Mouse (Mus musculus) kidney, postnatal 0 days (tissue): ENCODE measurements around the gene Cyp2d22. TPM values are rescaled to one million over a fixed set of nuclear protein-coding genes. Genes with fewer than 3 reads are reported as not detected.

Source experiments
- ATAC-seq: fragments of 200-750 bp; cut with Nextera tagmentation; replicated peaks from 2 replicates; pipeline ENCODE4 v1.8.0; 2017; ENCODE audit warnings: low read depth, moderate number of reproducible peaks, moderate TSS enrichment, moderate library complexity; ENCODE audit not compliant: low FRiP score
- DNase-seq: peaks from one replicate; pipeline ENCODE4 v3.0.0-alpha.2; 2016; ENCODE audit warnings: low spot score
- H3K27ac ChIP-seq: fragments of 300-500 bp; sonication (generic); 2 replicates; pipeline ENCODE4 v1.5.1; 2014; ENCODE audit warnings: mild to moderate bottlenecking
- H3K27me3 ChIP-seq: fragments of 300-500 bp; sonication (generic); 2 replicates; pipeline ENCODE4 v1.6.1; 2014; ENCODE audit warnings: low read length, mixed read lengths; ENCODE audit not compliant: insufficient read depth
- H3K36me3 ChIP-seq: fragments of 300-500 bp; sonication (generic); 2 replicates; pipeline ENCODE4 v1.6.1; 2014; ENCODE audit warnings: low read length, mixed read lengths; ENCODE audit not compliant: insufficient read depth
- H3K4me1 ChIP-seq: fragments of 300-500 bp; sonication (generic); replicated peaks from 2 replicates; pipeline ENCODE4 v1.6.1; 2014; ENCODE audit warnings: antibody characterized with exemption, low read length, mixed read lengths; ENCODE audit not compliant: insufficient read depth
- H3K4me2 ChIP-seq: fragments of 300-500 bp; sonication (generic); 2 replicates; pipeline ENCODE4 v1.6.1; 2014; ENCODE audit warnings: mild to moderate bottlenecking, low read length, moderate library complexity, mixed read lengths
- H3K4me3 ChIP-seq: fragments of 300-500 bp; sonication (generic); replicated peaks from 2 replicates; pipeline ENCODE4 v1.5.1; 2014; ENCODE audit warnings: low read depth, low read length
- H3K9ac ChIP-seq: fragments of 300-500 bp; sonication (generic); 2 replicates; pipeline ENCODE4 v1.6.1; 2014; ENCODE audit warnings: low read depth, low read length
- H3K9me3 ChIP-seq: fragments of 300-500 bp; sonication (generic); replicated peaks from 2 replicates; pipeline ENCODE4 v1.6.1; 2016; ENCODE audit warnings: low read length, inconsistent platforms, mixed read lengths
- CTCF ChIP-seq: IDR thresholded peaks from 2 replicates; pipeline ENCODE4 v1.5.1; 2016; ENCODE audit warnings: antibody characterized with exemption, low read depth, mild to moderate bottlenecking, moderate library complexity
- WGBS: fragments of 180-500 bp; shearing (Covaris S2); extraction: QIAGEN DNeasy Blood & Tissue Kit; methylation state at CpG from one replicate; pipeline ENCODE4 v1.1.7; 2014; 5-methylcytosine and 5-hydroxymethylcytosine counted together
- polyA plus RNA-seq: library from polyadenylated mRNA; unstranded; fragments of >200 nt; fragmentation: Nextera tagmentation; extraction: Ambion mirVana; gene quantifications from 2 replicates; pipeline ENCODE4 v1.2.1, GENCODE M21; 2015

Gene Cyp2d22
- polyA plus RNA-seq, 1 experiment from 2014 or later, result 16.7 TPM

GRCm38 (mm10) chr15:82343368-82344287 is 36.4 kb downstream of the Cyp2d22 start:
- DNase-seq, result no peak
- no peak overlapping the region for H3K9ac ChIP-seq
- H3K36me3 ChIP-seq, result peaks cover 10% of the 10 kb centered on the region
- H3K4me2 ChIP-seq, result no peak overlapping the region
- WGBS, result 80% methylated on average over 27 of the region's 27 CpGs
- H3K27ac ChIP-seq, result peak overlapping the region; percentile 54; the same call in 1 of the 2 replicates
- TF ChIP-seq CTCF, result no peak
- H3K27me3 ChIP-seq, result no peaks in the 10 kb centered on the region
- H3K4me3 ChIP-seq, result no peak overlapping the region
- no peaks in the 10 kb centered on the region for H3K9me3 ChIP-seq
- H3K4me1 ChIP-seq, result peaks cover 37% of the 10 kb centered on the region
- no peak for ATAC-seq

- H3K9ac ChIP-seq, result no peak overlapping the region
- no peaks in the 10 kb centered on the region for H3K27me3 ChIP-seq
- H3K4me2 ChIP-seq, result no peak overlapping the region
- 77% methylated on average over 5 of the region's 5 CpGs for WGBS
- no peak for ATAC-seq
- peaks cover 34% of the 10 kb centered on the region for H3K4me1 ChIP-seq
- no peak overlapping the region for H3K27ac ChIP-seq
- DNase-seq, result no peak
- no peaks in the 10 kb centered on the region for H3K36me3 ChIP-seq
- no peaks in the 10 kb centered on the region for H3K9me3 ChIP-seq
- H3K4me3 ChIP-seq, result no peak overlapping the region
- TF ChIP-seq CTCF, result no peak
Observed at GRCm38 (mm10) chr15:82342543-82342935, 37.5 kb downstream of the Cyp2d22 start.

GRCm38 (mm10) chr15:82341675-82342542 is 38.2 kb downstream of the Cyp2d22 start:
- no peaks in the 10 kb centered on the region for H3K9me3 ChIP-seq
- peak overlapping the region; percentile 44 for H3K4me3 ChIP-seq
- ATAC-seq (no peak), DNase-seq (no peak)
- H3K27me3 ChIP-seq, result no peaks in the 10 kb centered on the region
- H3K36me3 ChIP-seq, result no peaks in the 10 kb centered on the region
- H3K4me1 ChIP-seq, result peaks cover 31% of the 10 kb centered on the region
- peak overlapping the region; percentile 75 for H3K9ac ChIP-seq
- peak overlapping the region; percentile 74 for H3K4me2 ChIP-seq
- peak overlapping the region; percentile 80 for H3K27ac ChIP-seq
- TF ChIP-seq CTCF, result no peak
- WGBS, result 51% methylated on average over 15 of the region's 15 CpGs

- DNase-seq (peak; percentile 74), ATAC-seq (no peak)
- no peaks in the 10 kb centered on the region for H3K9me3 ChIP-seq
- H3K4me2 ChIP-seq, result peak overlapping the region; percentile 74
- H3K36me3 ChIP-seq, result peaks cover 2% of the 10 kb centered on the region; the same call in 1 of the 2 replicates
- H3K9ac ChIP-seq, result peak overlapping the region; percentile 75
- H3K4me1 ChIP-seq, result peaks cover 30% of the 10 kb centered on the region
- no peak for TF ChIP-seq CTCF
- peak overlapping the region; percentile 44 for H3K4me3 ChIP-seq
- WGBS, result 1% methylated on average over 40 of the region's 40 CpGs
- H3K27me3 ChIP-seq, result no peaks in the 10 kb centered on the region
- peak overlapping the region; percentile 80 for H3K27ac ChIP-seq
Observed at GRCm38 (mm10) chr15:82341036-82341501, 39.0 kb downstream of the Cyp2d22 start.

- 33% methylated on average over 21 of the region's 21 CpGs for WGBS
- peak overlapping the region; percentile 44 for H3K4me3 ChIP-seq
- peak overlapping the region; percentile 75 for H3K9ac ChIP-seq
- ATAC-seq (no peak), DNase-seq (peak; percentile 40)
- H3K27ac ChIP-seq, result peak overlapping the region; percentile 80
- peak overlapping the region; percentile 74 for H3K4me2 ChIP-seq
- H3K36me3 ChIP-seq, result peaks cover 7% of the 10 kb centered on the region
- no peaks in the 10 kb centered on the region for H3K27me3 ChIP-seq
- H3K9me3 ChIP-seq, result no peaks in the 10 kb centered on the region
- peaks cover 30% of the 10 kb centered on the region for H3K4me1 ChIP-seq
- no peak for TF ChIP-seq CTCF
Observed at GRCm38 (mm10) chr15:82340414-82341035, 39.5 kb downstream of the Cyp2d22 start.
